ENCODE assay signal across 24 mouse cellular contexts in genomic region chr8:107642241-107642640, GRCm38 (mm10).
"Had no signal": no experiment of that assay in that cellular context is flagged by ENCODE, and none has a peak within 500 bp of the region (broad histone marks: within the 10 kb centered on the region; RNA-seq: fewer than 3 reads in every experiment).

No protein-coding gene starts in this region.

- ATAC-seq: hindbrain, embryonic 16.5 days; inflammation-experienced regulatory T-cells, adult 6 months; intestine, embryonic 15.5 days; liver, embryonic 12.5 days had no signal

- H3K27ac ChIP-seq: gastrocnemius, adult 2 months; heart, embryonic 13.5 days; heart, embryonic 15.5 days; hindbrain, embryonic 10.5 days; hindbrain, embryonic 12.5 days; hindbrain, embryonic 14.5 days; intestine, embryonic 15.5 days; kidney, embryonic 15.5 days; kidney, postnatal 0 days; limb, embryonic 13.5 days; limb, embryonic 15.5 days; liver, embryonic 12.5 days; liver, embryonic 14.5 days had no signal

- H3K36me3 ChIP-seq: heart, embryonic 13.5 days; heart, embryonic 15.5 days; hindbrain, embryonic 10.5 days; hindbrain, embryonic 12.5 days; intestine, embryonic 15.5 days; kidney, embryonic 15.5 days; limb, embryonic 13.5 days; limb, embryonic 15.5 days; liver, embryonic 12.5 days had no signal

- H3K4me1 ChIP-seq: heart, embryonic 13.5 days; heart, embryonic 15.5 days; hindbrain, embryonic 10.5 days; hindbrain, embryonic 12.5 days; intestine, embryonic 15.5 days; kidney, embryonic 15.5 days; limb, embryonic 13.5 days; limb, embryonic 15.5 days; liver, embryonic 12.5 days had no signal

- H3K4me2 ChIP-seq: heart, embryonic 11.5 days; heart, embryonic 13.5 days; heart, embryonic 15.5 days; hindbrain, embryonic 12.5 days; hindbrain, embryonic 14.5 days; intestine, embryonic 15.5 days; kidney, embryonic 15.5 days; limb, embryonic 13.5 days; limb, embryonic 15.5 days; liver, embryonic 12.5 days had no signal

- DNase-seq: gastrocnemius, adult 2 months; gastrocnemius, postnatal 10 days; gastrocnemius, postnatal 25 days; heart, adult 18-20 months; heart, postnatal 14 days; heart, postnatal 4 days; kidney, adult 11 months; layer of hippocampus, postnatal 36 days; left cerebral cortex, postnatal 4 days had no signal

- H3K9me3 ChIP-seq: heart, embryonic 13.5 days; heart, embryonic 15.5 days; hindbrain, embryonic 10.5 days; hindbrain, embryonic 12.5 days; intestine, embryonic 15.5 days; kidney, embryonic 15.5 days; limb, embryonic 13.5 days; limb, embryonic 15.5 days; liver, embryonic 12.5 days had no signal

- H3K9ac ChIP-seq: heart, embryonic 13.5 days; heart, embryonic 15.5 days; hindbrain, embryonic 12.5 days; hindbrain, embryonic 14.5 days; intestine, embryonic 15.5 days; kidney, embryonic 15.5 days; limb, embryonic 13.5 days; limb, embryonic 15.5 days; liver, embryonic 12.5 days; liver, embryonic 14.5 days had no signal

- H3K4me3 ChIP-seq: gastrocnemius, adult 2 months; heart, embryonic 13.5 days; heart, embryonic 15.5 days; hindbrain, embryonic 10.5 days; hindbrain, embryonic 12.5 days; intestine, embryonic 15.5 days; kidney, embryonic 15.5 days; limb, embryonic 13.5 days; limb, embryonic 15.5 days; liver, embryonic 12.5 days had no signal

- H3K27me3 ChIP-seq: heart, embryonic 13.5 days; heart, embryonic 15.5 days; hindbrain, embryonic 12.5 days; intestine, embryonic 15.5 days; kidney, embryonic 15.5 days; limb, embryonic 13.5 days; limb, embryonic 15.5 days; liver, embryonic 12.5 days had no signal
